Mouse (Mus musculus): ENCODE data around the gene Zranb2. TPM values are rescaled to one million over a fixed set of nuclear protein-coding genes. Genes with fewer than 3 reads are reported as not detected.
A peak's percentile ranks its signal among the peaks of the same experiment; 100 is the strongest.

Zranb2 gene
- polyA plus RNA-seq, 1 experiment from 2014 or later: 116 TPM

- H3K27ac ChIP-seq (replicated peaks): 0 out of 2 replicates have a peak overlapping the region, but pooled peaks have one; percentile 40
- H3K9me3 ChIP-seq: no peaks in the 10 kb centered on the region
- 46% methylated on average over 5 of the region's 5 CpGs for WGBS
- H3K4me3 ChIP-seq: no peak overlapping the region
- H3K36me3 ChIP-seq (replicated peaks): no peaks in the 10 kb centered on the region
- peaks cover 13% of the 10 kb centered on the region for H3K4me1 ChIP-seq
- peak; percentile 21 for DNase-seq (ENCODE audit: low spot score)
- H3K27me3 ChIP-seq (replicated peaks; ENCODE audit: low read depth, poor library complexity, severe bottlenecking): no peaks in the 10 kb centered on the region
Measured at GRCm38 (mm10) chr3:157582626-157583405, 48.9 kb downstream of the Zranb2 start.

- no peaks in the 10 kb centered on the region for H3K27me3 ChIP-seq (replicated peaks; ENCODE audit: low read depth, poor library complexity, severe bottlenecking)
- no peak overlapping the region for H3K4me3 ChIP-seq
- no peak for DNase-seq (ENCODE audit: low spot score)
- 80% methylated on average over 7 of the region's 7 CpGs for WGBS
- H3K36me3 ChIP-seq (replicated peaks): no peaks in the 10 kb centered on the region
- no peaks in the 10 kb centered on the region for H3K9me3 ChIP-seq
- H3K27ac ChIP-seq (replicated peaks): no peak overlapping the region
- peaks cover 4% of the 10 kb centered on the region for H3K4me1 ChIP-seq
Measured at GRCm38 (mm10) chr3:157597837-157598379, 63.9 kb downstream of the Zranb2 start.

MicroRNAs encoded within 50 kb of the gene (microRNA counts, 519-probe panel; counts per million panel counts)
- 188 counts per million, percentile 57 among the panel's probes with 10 or more counts for microRNA mmu-miR-186

Small RNA genes lying within 50 kb of the gene (microRNA-seq; reads per million reads assigned to microRNA genes)
- gene Mir186: 516 reads per million, percentile 69 among the genes with 10 or more reads in this experiment

Other genes with a start within 250 kb of the Zranb2 start
- gene Ptger3, start 32.7 kb downstream of the Zranb2 start, polyA plus RNA-seq (2016; fragmentation: Nextera tagmentation; extraction: Ambion mirVana): 0.94 and 1.6 TPM in 2 replicates

Data from embryonic facial prominence, embryonic 10.5 days (tissue).